Mouse (Mus musculus): ENCODE data around the gene Cfap299. TPM values are rescaled to one million over a fixed set of nuclear protein-coding genes. Genes with fewer than 3 reads are reported as not detected.
"Not testable (repeated sequence)": the region's sequence is repeated elsewhere in the genome, so short reads cannot be mapped to it uniquely, and the experiment has no call there.

Cfap299 gene
- total RNA-seq, 2 experiments from 2014 or later = 0.80 TPM; not detected in 1

- intact Hi-C loops (cut with DNase I) = no loop called here
- no peak for DNase-seq (ENCODE audit: low spot score in 2 of 2)
Measured at GRCm38 (mm10) chr5:98575471-98575834, 246.3 kb downstream of the Cfap299 start.

- intact Hi-C loops (cut with DNase I); DNase-seq (ENCODE audit: low spot score in 2 of 2): not testable (repeated sequence)
Measured at GRCm38 (mm10) chr5:98576538-98576937, 247.4 kb downstream of the Cfap299 start.

DNA sequence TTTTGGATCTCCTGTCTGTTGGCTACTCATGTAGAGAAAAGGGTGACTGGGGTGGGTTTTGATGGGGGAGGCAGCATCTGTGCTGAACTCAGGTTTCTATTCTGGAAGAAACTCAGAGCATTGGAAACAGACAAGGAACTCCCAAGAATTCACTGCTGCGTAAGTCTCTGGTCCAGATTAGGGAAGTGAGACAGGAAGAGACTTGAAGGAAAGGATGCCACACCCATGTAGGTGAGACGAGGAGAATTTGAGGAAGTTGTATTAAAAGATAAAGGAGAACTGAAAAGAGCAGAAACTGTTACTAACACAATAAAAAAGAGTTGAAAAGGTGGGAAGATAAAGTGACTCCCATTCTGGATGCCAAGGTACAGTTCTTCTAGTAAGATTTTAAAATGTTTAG lies 249.3 kb downstream of the Cfap299 start:
- intact Hi-C loops (cut with DNase I) = no loop called here
- no peak for DNase-seq (ENCODE audit: low spot score in 2 of 2)

- no peak for DNase-seq (ENCODE audit: low spot score in 2 of 2)
- intact Hi-C loops (cut with DNase I) = no loop called here
Measured at GRCm38 (mm10) chr5:98580811-98581210, 251.7 kb downstream of the Cfap299 start.

DNA sequence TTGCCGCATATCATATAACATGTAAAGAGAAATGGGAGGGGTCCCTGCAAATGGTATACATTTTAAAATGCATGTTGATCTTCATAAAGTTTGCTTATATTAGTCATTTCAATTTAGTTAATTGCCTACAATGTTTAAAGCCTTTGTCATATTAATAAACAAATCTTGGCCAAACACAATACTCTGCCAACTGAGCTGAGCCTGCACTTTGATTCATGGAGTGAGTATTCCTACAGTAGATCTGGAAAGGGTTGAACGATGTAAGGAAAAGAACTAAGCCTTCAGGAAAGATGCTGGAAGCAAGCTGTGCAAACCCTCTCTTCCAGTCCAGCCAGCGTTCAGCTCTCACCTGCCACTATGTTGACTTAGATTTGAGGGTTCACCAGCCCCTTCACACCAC lies 252.9 kb downstream of the Cfap299 start:
- DNase-seq (ENCODE audit: low spot score in 2 of 2) = no peak
- intact Hi-C loops (cut with DNase I) = no loop called here

DNA sequence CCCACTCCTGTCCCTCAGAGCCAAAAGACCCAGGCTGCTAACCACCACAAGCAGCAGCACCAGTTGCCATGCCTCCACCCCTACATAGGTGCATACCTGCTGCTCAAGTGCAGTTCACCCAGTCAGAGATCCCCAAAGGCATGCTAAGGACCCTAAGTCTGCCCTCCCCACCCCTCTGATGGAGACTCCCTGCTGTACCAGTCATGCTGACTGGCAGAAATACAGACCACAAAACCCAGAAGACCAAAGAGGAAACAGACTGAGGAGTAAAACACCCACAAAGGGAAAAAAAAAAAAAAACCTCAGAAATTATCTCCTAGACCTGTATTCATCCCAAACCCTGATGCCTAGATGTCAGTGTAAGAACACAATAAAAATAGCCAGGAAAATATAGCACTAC lies 256.8 kb downstream of the Cfap299 start:
- intact Hi-C loops (cut with DNase I) = no loop called here
- no peak for DNase-seq (ENCODE audit: low spot score in 2 of 2)

DNA sequence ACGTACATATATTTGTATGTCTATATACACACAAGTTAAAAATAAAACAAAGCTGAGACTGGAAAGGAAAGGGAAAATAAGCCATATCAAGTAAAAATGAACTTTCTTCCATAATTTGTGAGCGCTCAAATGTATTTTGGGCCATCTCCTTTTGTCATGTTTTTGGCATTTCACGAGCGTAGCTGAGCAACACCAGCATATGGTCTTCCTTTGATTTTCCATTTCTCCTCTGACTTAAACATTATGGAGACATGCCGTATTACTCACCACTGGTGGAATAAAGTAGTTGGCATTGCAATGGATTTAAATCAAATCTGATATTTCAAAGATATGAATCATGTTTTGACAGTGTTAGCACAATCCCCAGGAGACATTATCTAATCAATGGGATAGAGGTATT lies 284.4 kb downstream of the Cfap299 start:
- intact Hi-C loops (cut with DNase I) = no loop called here
- DNase-seq (ENCODE audit: low spot score in 2 of 2) = peak in 1 of 2 experiments; percentile 31

- DNase-seq (ENCODE audit: low spot score in 2 of 2) = no peak
- intact Hi-C loops (cut with DNase I) = no loop called here
Measured at GRCm38 (mm10) chr5:98616902-98617301, 287.8 kb downstream of the Cfap299 start.

DNA sequence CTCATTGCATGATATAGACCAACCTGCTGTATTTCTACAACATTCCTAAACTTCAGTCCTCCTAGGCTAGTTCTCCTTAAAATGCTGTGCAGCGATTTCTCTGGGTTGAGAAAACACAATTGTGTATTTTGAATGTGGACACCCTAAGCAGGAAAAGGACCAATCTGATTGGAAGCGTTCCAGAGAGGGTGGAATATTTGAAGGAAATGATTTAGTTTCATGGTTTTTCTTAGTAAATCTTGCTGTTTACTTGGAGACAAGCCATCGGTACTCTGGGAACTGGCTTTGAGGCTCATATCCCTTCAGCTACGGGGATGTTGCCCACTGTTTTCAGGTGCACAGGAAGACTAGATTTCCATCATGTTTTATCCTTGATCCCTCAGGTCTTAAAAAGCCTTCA lies 288.3 kb downstream of the Cfap299 start:
- no peak for DNase-seq (ENCODE audit: low spot score in 2 of 2)
- intact Hi-C loops (cut with DNase I) = no loop called here

- intact Hi-C loops (cut with DNase I) = no loop called here
- DNase-seq (ENCODE audit: low spot score in 2 of 2) = peak; percentile 6 to 31
Measured at GRCm38 (mm10) chr5:98650345-98650744, 321.2 kb downstream of the Cfap299 start.

DNA sequence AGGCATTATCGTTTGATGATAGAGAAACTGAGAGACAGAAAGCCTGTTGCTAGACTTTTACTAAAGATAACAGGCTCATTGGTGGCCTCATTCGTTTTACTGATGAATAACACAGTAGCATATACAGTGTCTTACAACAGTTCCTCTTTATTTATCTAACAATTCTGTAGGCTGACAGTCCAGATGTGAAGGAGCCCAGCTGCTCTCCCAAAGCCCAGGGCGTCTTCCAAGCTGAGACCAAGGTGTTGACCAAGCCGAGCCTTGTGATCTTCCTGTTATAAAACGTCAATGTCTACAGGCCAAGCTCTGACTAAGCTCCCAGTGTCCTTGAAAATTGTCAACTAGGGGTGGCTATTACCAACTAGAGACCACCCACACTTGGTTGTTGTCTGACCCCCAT lies 321.9 kb downstream of the Cfap299 start:
- no peak for DNase-seq (ENCODE audit: low spot score in 2 of 2)
- intact Hi-C loops (cut with DNase I) = no loop called here

DNA sequence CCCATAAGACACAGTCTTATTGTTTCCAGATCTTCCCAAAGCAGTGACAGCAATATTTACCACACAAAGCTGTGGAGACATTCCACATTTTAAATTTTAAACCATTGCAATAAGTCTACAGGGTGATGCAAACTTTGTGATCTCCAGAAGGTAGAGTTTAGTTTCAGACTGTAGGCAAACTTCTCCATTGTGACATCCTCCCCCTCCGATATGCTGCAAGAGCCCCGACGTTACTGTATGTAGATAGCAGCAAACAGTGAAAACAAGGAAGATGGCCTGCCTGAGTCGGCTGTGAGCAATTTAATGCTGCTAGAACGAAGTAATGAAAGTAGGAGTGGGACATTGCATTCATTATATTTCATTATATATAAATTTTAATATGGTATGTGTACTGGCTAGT lies 359.1 kb downstream of the Cfap299 start:
- no peak for DNase-seq (ENCODE audit: low spot score in 2 of 2)
- intact Hi-C loops (cut with DNase I) = no loop called here

- intact Hi-C loops (cut with DNase I) = no loop called here
Measured at GRCm38 (mm10) chr5:98692070-98692469, 363.0 kb downstream of the Cfap299 start.

GRCm38 (mm10) chr5:98696336-98696735 lies 367.2 kb downstream of the Cfap299 start:
- intact Hi-C loops (cut with DNase I) = no loop called here

More at GRCm38 (mm10) chr5:98692070-98692469, 363.0 kb downstream of the Cfap299 start:
- DNase-seq (ENCODE audit: low spot score in 2 of 2) = no peak

GRCm38 (mm10) chr5:98703963-98704362 lies 374.9 kb downstream of the Cfap299 start:
- DNase-seq (ENCODE audit: low spot score in 2 of 2) = no peak
- intact Hi-C loops (cut with DNase I) = no loop called here

More at GRCm38 (mm10) chr5:98696336-98696735, 367.2 kb downstream of the Cfap299 start:
- DNase-seq (ENCODE audit: low spot score in 2 of 2) = no peak

GRCm38 (mm10) chr5:98706597-98706996 lies 377.5 kb downstream of the Cfap299 start:
- DNase-seq (ENCODE audit: low spot score in 2 of 2) = no peak
- intact Hi-C loops (cut with DNase I) = no loop called here

DNA sequence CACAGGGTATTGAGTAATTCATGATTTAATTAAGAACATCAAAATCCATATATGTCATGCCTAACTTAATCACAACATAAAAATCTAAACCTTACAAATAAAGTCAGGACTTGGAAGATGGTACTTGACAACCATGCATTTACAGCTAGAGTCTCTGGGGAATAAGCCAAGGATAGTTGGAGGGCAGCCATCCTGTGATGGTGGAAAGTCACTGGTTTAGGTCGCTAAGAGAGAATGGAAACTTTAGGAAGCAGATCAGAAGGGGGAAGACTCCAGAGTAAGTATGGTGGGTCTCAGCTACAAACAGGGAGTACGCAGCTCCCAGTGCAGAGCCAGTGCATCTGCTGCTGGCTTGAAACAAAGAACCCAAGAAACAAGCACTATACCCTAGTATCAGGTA lies 386.3 kb downstream of the Cfap299 start:
- no peak for DNase-seq (ENCODE audit: low spot score in 2 of 2)
- intact Hi-C loops (cut with DNase I) = no loop called here

DNA sequence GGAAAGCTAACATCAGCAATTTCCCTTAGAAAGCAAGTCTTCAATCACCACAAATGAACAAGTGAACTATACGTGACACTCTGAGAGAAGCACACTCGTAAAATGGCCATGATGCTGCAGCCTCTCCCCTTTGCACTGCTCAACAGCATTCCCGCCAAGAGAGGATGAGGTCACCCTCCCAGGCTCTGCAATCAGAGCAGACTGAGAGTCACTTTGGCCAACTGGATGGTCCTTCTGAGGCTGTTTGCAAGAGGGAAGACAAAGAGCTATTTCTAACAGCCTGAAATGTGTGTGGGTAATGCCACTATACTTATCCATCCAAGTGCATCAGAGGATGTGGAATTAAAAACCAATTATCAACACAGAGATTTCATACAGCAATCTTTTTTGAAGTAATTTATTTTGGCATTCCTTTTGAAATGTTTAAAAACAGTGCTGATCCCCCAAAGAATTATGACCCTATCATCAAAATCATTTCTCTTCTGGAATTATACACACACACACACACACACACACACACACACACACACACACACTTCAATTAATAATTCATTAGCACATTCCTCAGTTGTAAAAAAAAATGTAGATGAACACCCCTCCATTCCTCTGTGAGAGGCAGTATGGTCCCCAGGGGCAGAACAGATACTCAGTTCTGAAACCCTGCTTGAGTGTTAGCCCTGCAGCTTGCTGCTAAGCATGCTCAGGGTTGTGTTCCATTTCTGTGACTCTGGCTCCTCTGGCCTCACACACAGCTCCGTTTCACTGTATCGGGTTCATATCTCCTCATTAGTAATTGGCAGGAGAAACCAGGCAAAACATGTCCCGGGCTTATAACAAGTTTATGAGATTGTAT lies 403.3 kb downstream of the Cfap299 start:
- intact Hi-C loops (cut with DNase I) = no loop called here
- DNase-seq (ENCODE audit: low spot score in 2 of 2) = no peak

GRCm38 (mm10) chr5:98733010-98733399 lies 403.9 kb downstream of the Cfap299 start:
- DNase-seq (ENCODE audit: low spot score in 2 of 2) = no peak
- intact Hi-C loops (cut with DNase I) = no loop called here

DNA sequence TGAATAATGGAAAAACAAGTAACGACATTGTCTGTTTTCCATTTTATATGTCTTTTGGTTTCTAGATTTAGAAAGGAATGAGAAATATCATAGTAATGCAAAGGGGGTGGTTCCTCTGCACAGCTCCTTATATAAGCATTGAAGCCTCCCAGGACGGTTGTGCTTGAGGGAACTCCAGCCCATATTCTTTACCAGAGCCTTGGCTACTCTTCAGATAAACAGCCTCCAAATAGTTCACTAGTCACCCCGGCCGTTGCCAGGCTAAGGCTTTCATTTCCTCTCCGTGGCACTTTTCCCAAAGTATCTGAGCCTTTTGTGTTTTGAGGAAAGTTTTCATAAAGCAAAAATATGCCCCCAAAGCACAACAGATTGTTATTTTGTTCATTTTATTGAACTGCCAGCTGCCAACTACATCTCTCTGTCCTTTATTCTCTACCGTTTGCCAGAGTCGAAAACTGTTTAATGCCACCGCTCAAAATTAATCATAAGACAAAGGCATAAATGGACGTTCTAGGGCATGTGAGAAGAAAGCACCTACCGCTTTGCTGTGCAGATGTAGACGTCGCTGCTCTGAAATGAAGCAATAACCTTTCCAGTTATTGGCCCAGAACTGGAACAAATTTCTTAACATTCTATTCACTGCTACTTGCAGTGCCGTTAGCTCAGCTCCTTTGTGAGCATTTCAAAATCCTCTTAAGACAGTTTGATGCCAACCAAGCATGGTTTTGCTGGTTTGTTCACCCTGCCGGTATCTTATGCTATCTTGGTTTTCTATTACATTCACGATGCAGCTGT lies 433.0 kb downstream of the Cfap299 start:
- intact Hi-C loops (cut with DNase I) = no loop called here
- no peak for DNase-seq (ENCODE audit: low spot score in 2 of 2)

GRCm38 (mm10) chr5:98778588-98778987 lies 449.5 kb downstream of the Cfap299 start:
- intact Hi-C loops (cut with DNase I) = no loop called here
- no peak for DNase-seq (ENCODE audit: low spot score in 2 of 2)
